In genomic region chr2:144330960-144331371, GRCm38 (mm10) we compare ENCODE assay signal across 8 mouse cellular contexts. TPM values are rescaled to one million over a fixed set of nuclear protein-coding genes. Genes with fewer than 3 reads are reported as not detected.
A peak's percentile ranks its signal among the peaks of the same experiment; 100 is the strongest.
DNase-seq lines count a peak whose midpoint lies in the region; ATAC-seq and TF ChIP-seq lines count a peak whose summit lies in the region.

No protein-coding gene starts in this region.

- H3K36me3 ChIP-seq in forebrain, postnatal 0 days (ENCODE audit: insufficient read depth) = no peaks in the 10 kb centered on the region
- H3K36me3 ChIP-seq in lung, embryonic 16.5 days (ENCODE audit: control insufficient read depth, insufficient read depth, low read length) = no peaks in the 10 kb centered on the region

- H3K9me3 ChIP-seq in forebrain, postnatal 0 days (ENCODE audit: low read length) = no peaks in the 10 kb centered on the region
- no peaks in the 10 kb centered on the region for H3K9me3 ChIP-seq in lung, embryonic 16.5 days (ENCODE audit: control insufficient read depth, low read length)

- DNase-seq in left cerebral cortex, adult 2 months (ENCODE audit: extremely low spot score in 1 of 2, low spot score in 2 of 2) = peak; percentile 9 to 49
- no peak for DNase-seq in left cerebral cortex, adult 9 months (ENCODE audit: low spot score in 2 of 2)
- peak; percentile 39 for DNase-seq in brain, embryonic 14.5 days (ENCODE audit: low read depth)
- DNase-seq in forebrain, postnatal 0 days = no peak
- peak; percentile 33 for DNase-seq in kidney, adult 9 months
- peak; percentile 56 for DNase-seq in retina, postnatal 1 day

- TF ChIP-seq POLR2A in brain, embryonic 14.5 days (IDR thresholded peaks at IDR 0.05; ENCODE audit: borderline replicate concordance, extremely low read depth, insufficient read depth, insufficient read length, poor library complexity, severe bottlenecking) = no peak

- peak overlapping the region; percentile 67 for H3K4me3 ChIP-seq in left cerebral cortex, adult 2 months
- H3K4me3 ChIP-seq in forebrain, postnatal 0 days (ENCODE audit: low read depth, low read length) = peak overlapping the region; percentile 43
- H3K4me3 ChIP-seq in lung, embryonic 16.5 days (ENCODE audit: low read length) = peak overlapping the region; percentile 62

- peak overlapping the region; percentile 28 for H3K9ac ChIP-seq in forebrain, postnatal 0 days
- H3K9ac ChIP-seq in lung, embryonic 16.5 days (ENCODE audit: low read length) = peak overlapping the region; percentile 66

- H3K4me1 ChIP-seq in forebrain, postnatal 0 days (ENCODE audit: insufficient read depth) = peaks cover 13% of the 10 kb centered on the region
- peaks cover 18% of the 10 kb centered on the region for H3K4me1 ChIP-seq in lung, embryonic 16.5 days (replicated peaks; ENCODE audit: control insufficient read depth, insufficient read depth, low read length)

- under 1% methylated on average over 21 of the region's 50 CpGs for WGBS in forebrain, postnatal 0 days
- 1% methylated on average over 27 of the region's 50 CpGs for WGBS in lung, embryonic 16.5 days

- H3K27me3 ChIP-seq in forebrain, postnatal 0 days (ENCODE audit: insufficient read depth, low read length) = peaks cover 77% of the 10 kb centered on the region
- peaks cover 43% of the 10 kb centered on the region for H3K27me3 ChIP-seq in lung, embryonic 16.5 days (ENCODE audit: control insufficient read depth, insufficient read depth, low read depth, low read length)

- intact Hi-C loops in left cerebral cortex, adult 2 months (cut with DNase I) = no loop called here

- ATAC-seq in forebrain, postnatal 0 days = peak; percentile 53; the same call in 1 of the 2 replicates
- peak; percentile 56 for ATAC-seq in lung, embryonic 16.5 days (ENCODE audit: low read depth)
- ATAC-seq in monocyte, adult 5-6 weeks (replicated peaks; ENCODE audit: insufficient number of reproducible peaks, low FRiP score, low TSS enrichment, poor library complexity, severe bottlenecking) = no peak

- H3K4me2 ChIP-seq in forebrain, postnatal 0 days (ENCODE audit: low read depth) = peak overlapping the region; percentile 92
- peak overlapping the region; percentile 97 for H3K4me2 ChIP-seq in lung, embryonic 16.5 days (ENCODE audit: low read depth, low read length)

- no peak for TF ChIP-seq CTCF in left cerebral cortex, adult 2 months (IDR thresholded peaks at IDR 0.05)
- TF ChIP-seq CTCF in brain, embryonic 14.5 days (IDR thresholded peaks at IDR 0.05; ENCODE audit: borderline replicate concordance, extremely low read depth, insufficient read depth, insufficient read length) = no peak
- TF ChIP-seq CTCF in forebrain, postnatal 0 days (IDR thresholded peaks at IDR 0.05; ENCODE audit: low read depth) = no peak

- peak overlapping the region; percentile 89 for H3K27ac ChIP-seq in left cerebral cortex, adult 2 months
- H3K27ac ChIP-seq in forebrain, postnatal 0 days (ENCODE audit: low read depth, low read length) = no peak overlapping the region
- H3K27ac ChIP-seq in lung, embryonic 16.5 days (ENCODE audit: low read length) = no peak overlapping the region

RNA-seq across cellular contexts. Expression of gene Ovol2, which starts 1.0 kb away (rescaled TPM):
- 10 to 100 TPM; 10.5 to 11.6 TPM for total RNA-seq in left cerebral cortex, adult 2 months (2021)
- polyA plus RNA-seq in brain, embryonic 14.5 days (2012; rRNA removed) = 0.34 TPM in 2 replicates
- total RNA-seq in forebrain, postnatal 0 days (2014; rRNA removed) = 0.23 TPM in 1 of 2 replicates, not detected in the other
- 0.18 and 0.23 TPM in 2 replicates for polyA plus RNA-seq in forebrain, postnatal 0 days (2015; fragmentation: Nextera tagmentation; extraction: Ambion mirVana)
- polyA plus RNA-seq in lung, embryonic 16.5 days (2015; fragmentation: Nextera tagmentation; extraction: Ambion mirVana) = 3.7 and 4.1 TPM in 2 replicates
- not detected in 3 replicates for total RNA-seq in monocyte, adult 5-6 weeks (2017)

RNA-seq across cellular contexts. Expression of gene Kat14, which starts 37.8 kb away (rescaled TPM):
- total RNA-seq in left cerebral cortex, adult 2 months (2021) = 10 to 100 TPM; 38.8 to 40.2 TPM
- polyA plus RNA-seq in brain, embryonic 14.5 days (2012; rRNA removed) = 29.5 and 31.6 TPM in 2 replicates
- total RNA-seq in forebrain, postnatal 0 days (2014; rRNA removed) = 17.0 and 28.6 TPM in 2 replicates
- polyA plus RNA-seq in forebrain, postnatal 0 days (2015; fragmentation: Nextera tagmentation; extraction: Ambion mirVana) = 15.4 and 20.4 TPM in 2 replicates
- 36.4 and 36.9 TPM in 2 replicates for polyA plus RNA-seq in lung, embryonic 16.5 days (2015; fragmentation: Nextera tagmentation; extraction: Ambion mirVana)
- total RNA-seq in monocyte, adult 5-6 weeks (2017) = 14.5 to 22.5 TPM (median 21.7 TPM) in 3 replicates

RNA-seq across cellular contexts. Expression of gene Pet117, which starts 37.8 kb away (rescaled TPM):
- 10 to 100 TPM in 1 of 2 experiments, 1 to 10 TPM in 1; 5.4 to 11.0 TPM for total RNA-seq in left cerebral cortex, adult 2 months (2021)
- not detected in 2 replicates for polyA plus RNA-seq in brain, embryonic 14.5 days (2012; rRNA removed)
- not detected in 2 replicates for total RNA-seq in forebrain, postnatal 0 days (2014; rRNA removed)
- 0.84 and 2.3 TPM in 2 replicates for polyA plus RNA-seq in forebrain, postnatal 0 days (2015; fragmentation: Nextera tagmentation; extraction: Ambion mirVana)
- 2.4 and 4.1 TPM in 2 replicates for polyA plus RNA-seq in lung, embryonic 16.5 days (2015; fragmentation: Nextera tagmentation; extraction: Ambion mirVana)
- total RNA-seq in monocyte, adult 5-6 weeks (2017) = not detected in 3 replicates

Comparison
In these comparisons a context has a peak if more than half of its experiments do, and no peak if none do; other contexts are left out.
1. DNase-seq: peak in left cerebral cortex, adult 2 months (2 of 2), brain, embryonic 14.5 days (single experiment), kidney, adult 9 months (single experiment) and retina, postnatal 1 day (single experiment); none in left cerebral cortex, adult 9 months (0 of 2) and forebrain, postnatal 0 days (single experiment).
2. Peak in every context shown above with its lines, with median percentiles within 50 percentile points of each other: H3K4me3 ChIP-seq.